Mouse (Mus musculus) limb, embryonic 12.5 days (tissue): ENCODE data around the gene B4galt4. TPM values are rescaled to one million over a fixed set of nuclear protein-coding genes. Genes with fewer than 3 reads are reported as not detected.
"Not testable (repeated sequence)": the region's sequence is repeated elsewhere in the genome, so short reads cannot be mapped to it uniquely, and the experiment has no call there.

Experiments
- ATAC-seq: fragments of 200-750 bp; cut with Nextera tagmentation; 2 replicates; pipeline ENCODE4 v1.8.0; 2017; ENCODE audit warnings: low read depth, moderate TSS enrichment; ENCODE audit not compliant: insufficient number of reproducible peaks, insufficient read depth, low FRiP score, low TSS enrichment
- H3K27ac ChIP-seq: fragments of 300-500 bp; sonication (generic); 2 replicates; pipeline ENCODE4 v1.5.1; 2016; ENCODE audit warnings: mild to moderate bottlenecking, moderate library complexity
- H3K27me3 ChIP-seq: fragments of 300-500 bp; sonication (generic); 2 replicates; pipeline ENCODE4 v1.6.1; 2016; ENCODE audit warnings: mild to moderate bottlenecking, moderate library complexity
- H3K36me3 ChIP-seq: fragments of 300-500 bp; sonication (generic); 2 replicates; pipeline ENCODE4 v1.6.1; 2016; ENCODE audit warnings: mild to moderate bottlenecking, moderate library complexity
- H3K4me1 ChIP-seq: fragments of 300-500 bp; sonication (generic); replicated peaks from 2 replicates; pipeline ENCODE4 v1.6.1; 2016
- H3K4me2 ChIP-seq: fragments of 300-500 bp; sonication (generic); 2 replicates; pipeline ENCODE4 v1.6.1; 2016; ENCODE audit warnings: mild to moderate bottlenecking, moderate library complexity
- H3K4me3 ChIP-seq: fragments of 300-500 bp; sonication (generic); replicated peaks from 2 replicates; pipeline ENCODE4 v1.5.1; 2016; ENCODE audit warnings: mild to moderate bottlenecking
- H3K9ac ChIP-seq: fragments of 300-500 bp; sonication (generic); replicated peaks from 2 replicates; pipeline ENCODE4 v1.6.1; 2016; ENCODE audit warnings: mild to moderate bottlenecking, moderate library complexity
- H3K9me3 ChIP-seq: fragments of 300-500 bp; sonication (generic); 2 replicates; pipeline ENCODE4 v1.6.1; 2016; ENCODE audit warnings: mild to moderate bottlenecking, moderate library complexity
- WGBS: fragments of 180-500 bp; shearing (Covaris S2); methylation state at CpG from one replicate; pipeline ENCODE4 v1.1.7; 2016; 5-methylcytosine and 5-hydroxymethylcytosine counted together
- polyA plus RNA-seq: library from polyadenylated mRNA; unstranded; fragments of >200 nt; fragmentation: Nextera tagmentation; extraction: Ambion mirVana; gene quantifications from 2 replicates; pipeline ENCODE4 v1.2.1, GENCODE M21; 2016

B4galt4 gene
- polyA plus RNA-seq, 1 experiment from 2014 or later = 33.3 TPM

DNA sequence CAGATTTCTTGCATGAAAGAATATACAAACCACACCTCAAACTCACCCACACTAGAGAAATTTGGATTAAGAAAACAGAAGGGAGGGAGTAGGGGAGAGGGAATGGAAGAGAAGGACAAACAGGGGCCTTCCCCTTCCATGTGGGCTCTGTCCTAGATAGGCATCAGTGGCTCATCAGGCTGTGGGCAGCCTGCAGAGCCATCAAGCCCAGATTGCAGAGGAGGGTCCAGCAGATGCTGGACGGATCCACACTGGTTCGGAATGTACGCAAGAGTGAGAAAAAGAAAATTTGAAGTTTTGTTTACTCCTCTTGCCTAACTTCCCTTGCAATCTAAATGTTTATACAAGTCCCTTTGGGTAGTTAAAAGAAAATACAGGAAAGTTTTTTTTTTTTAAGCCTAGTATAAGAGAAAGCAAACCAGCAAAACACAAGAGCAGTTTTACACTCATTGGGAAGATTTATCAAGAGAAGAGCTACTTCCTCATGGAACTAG lies 56.9 kb downstream of the B4galt4 start:
- Histone ChIP-seq H3K27ac (no peak overlapping the region), H3K9me3 (no peaks in the 10 kb centered on the region), H3K4me2 (no peak overlapping the region), H3K9ac (no peak overlapping the region), H3K4me1 (no peaks in the 10 kb centered on the region), H3K27me3 (peaks cover 7% of the 10 kb centered on the region), H3K36me3 (no peaks in the 10 kb centered on the region), H3K4me3 (no peak overlapping the region)
- ATAC-seq = no peak
- WGBS = 74% methylated on average over 3 of the region's 3 CpGs

DNA sequence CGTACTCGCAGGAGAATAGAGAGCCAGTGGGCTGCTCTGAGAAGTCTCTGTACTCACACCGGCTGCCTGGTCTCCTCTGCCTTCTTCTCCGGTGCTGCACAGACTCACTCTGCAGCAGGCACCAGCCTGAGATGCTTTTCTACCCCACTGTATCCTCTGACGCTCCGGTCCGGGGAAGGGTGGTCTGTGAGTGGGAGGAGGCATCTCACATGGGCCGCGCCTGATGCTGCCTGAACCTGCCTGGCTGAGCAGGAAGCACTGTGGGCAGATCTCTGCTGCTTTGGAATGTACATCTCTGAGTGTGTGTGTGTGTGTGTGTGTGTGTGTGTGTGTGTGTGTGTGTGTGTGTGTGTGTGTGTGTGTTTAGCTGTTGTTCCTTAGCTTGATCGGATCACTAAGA lies 58.0 kb downstream of the B4galt4 start, which contains the start of gene Upk1b:
Upk1b (minus strand) TSS at position 238 of the 400 bp plus-strand sequence.
- H3K27me3 ChIP-seq = peaks cover 7% of the 10 kb centered on the region
- no peaks in the 10 kb centered on the region for H3K4me1 ChIP-seq
- 33% methylated on average over 10 of the region's 10 CpGs for WGBS
- H3K27ac ChIP-seq = no peak within 1 kb of the TSS
- H3K4me2 ChIP-seq = 0 out of 2 replicates have a peak within 1 kb of the TSS, but pooled peaks have one; percentile 23
- H3K9ac ChIP-seq = no peak within 1 kb of the TSS
- no peaks in the 10 kb centered on the region for H3K36me3 ChIP-seq
- H3K4me3 ChIP-seq = no peak within 1 kb of the TSS
- H3K9me3 ChIP-seq = no peaks in the 10 kb centered on the region
- ATAC-seq = no peak

DNA sequence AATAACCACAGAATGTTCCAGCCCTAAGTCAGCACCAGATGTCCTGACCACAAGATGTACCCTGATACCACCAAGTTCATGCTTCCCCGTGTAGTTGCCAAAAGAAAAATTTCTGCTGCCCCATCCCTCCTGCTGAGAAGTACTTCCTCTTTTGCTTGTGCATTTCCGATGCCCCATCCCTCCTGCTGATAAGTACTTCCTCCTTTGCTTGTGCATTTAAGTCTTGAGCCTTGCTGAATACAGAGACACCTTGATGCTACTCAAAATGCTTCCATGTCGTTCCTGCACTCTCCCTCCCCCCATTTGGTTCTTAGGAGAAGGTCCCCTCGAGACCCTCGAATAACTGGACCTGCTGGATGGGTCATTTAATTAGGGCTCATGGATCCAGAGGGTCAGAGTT lies 65.7 kb downstream of the B4galt4 start:
- not testable (repeated sequence) for ATAC-seq, H3K9me3 ChIP-seq, H3K36me3 ChIP-seq, H3K4me2 ChIP-seq, H3K27me3 ChIP-seq, H3K9ac ChIP-seq, H3K27ac ChIP-seq, H3K4me1 ChIP-seq, H3K4me3 ChIP-seq
- WGBS = 83% methylated on average over 5 of the region's 5 CpGs

DNA sequence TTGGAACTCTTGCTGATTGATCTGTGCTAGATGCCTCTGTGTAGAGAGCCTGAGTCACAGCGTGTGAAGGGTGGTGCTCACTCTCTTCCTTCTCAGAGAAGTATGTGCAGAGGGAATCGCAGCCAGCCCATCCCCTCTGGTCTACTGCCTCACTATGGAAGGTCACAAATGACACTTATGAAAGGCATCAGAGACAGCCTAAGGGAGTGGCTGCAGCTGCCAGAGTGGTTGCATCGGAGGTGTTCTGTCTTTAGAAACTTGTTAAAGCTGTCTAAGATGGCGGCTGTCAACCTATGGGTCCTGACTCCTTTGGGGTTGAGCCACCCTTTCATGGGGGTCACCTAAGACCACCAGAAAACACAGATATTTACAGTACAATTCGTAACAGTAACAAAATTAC lies 68.1 kb downstream of the B4galt4 start:
- no peak overlapping the region for H3K27ac ChIP-seq
- H3K36me3 ChIP-seq = no peaks in the 10 kb centered on the region
- no peak overlapping the region for H3K4me2 ChIP-seq

DNA sequence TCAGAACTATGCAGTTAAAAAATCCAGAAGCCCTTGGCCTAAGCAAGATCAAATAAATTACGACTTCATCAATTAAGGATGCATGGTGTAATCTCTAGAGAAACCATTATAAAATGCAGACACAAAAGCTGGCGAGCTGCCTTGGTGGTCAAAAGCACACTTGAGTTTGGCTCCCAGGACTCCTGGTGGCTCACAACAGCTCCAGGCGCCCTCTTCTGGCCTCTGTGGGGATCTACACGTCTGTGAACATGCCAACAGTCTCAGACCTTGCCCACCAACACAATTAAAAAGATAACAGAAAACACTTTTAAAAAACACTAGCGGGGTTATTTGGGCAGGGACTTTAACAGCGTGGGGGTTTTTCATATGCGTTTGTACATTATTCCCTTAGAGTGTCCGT lies 70.5 kb downstream of the B4galt4 start:
- H3K27me3 ChIP-seq = no peaks in the 10 kb centered on the region
- no peaks in the 10 kb centered on the region for H3K9me3 ChIP-seq
- no peak for ATAC-seq
- H3K4me2 ChIP-seq = no peak overlapping the region
- 35% methylated on average over 8 of the region's 8 CpGs for WGBS
- no peak overlapping the region for H3K4me3 ChIP-seq
- H3K36me3 ChIP-seq = no peaks in the 10 kb centered on the region
- no peak overlapping the region for H3K27ac ChIP-seq
- H3K4me1 ChIP-seq = peaks cover 7% of the 10 kb centered on the region; the same call in 1 of the 2 replicates
- no peak overlapping the region for H3K9ac ChIP-seq

More for the DNA sequence above, 68.1 kb downstream of the B4galt4 start:
- no peak overlapping the region for H3K9ac ChIP-seq
- ATAC-seq = no peak
- H3K4me1 ChIP-seq = no peaks in the 10 kb centered on the region
- no peak overlapping the region for H3K4me3 ChIP-seq
- WGBS = 76% methylated on average over 5 of the region's 5 CpGs
- no peaks in the 10 kb centered on the region for H3K9me3 ChIP-seq
- no peaks in the 10 kb centered on the region for H3K27me3 ChIP-seq

Other genes starting within 250 kb of the B4galt4 start
- gene Timmdc1, start 219.6 kb upstream of the B4galt4 start, polyA plus RNA-seq = 27.4 and 30.8 TPM in 2 replicates
- gene Poglut1, start 192.0 kb upstream of the B4galt4 start, polyA plus RNA-seq = 81.1 and 86.5 TPM in 2 replicates
- gene Tmem39a, start 183.6 kb upstream of the B4galt4 start, polyA plus RNA-seq = 105 and 126 TPM in 2 replicates
- gene Arhgap31, start 29.0 kb upstream of the B4galt4 start, polyA plus RNA-seq = 8.8 and 9.9 TPM in 2 replicates
- 7.9 and 8.2 TPM in 2 replicates for gene Upk1b, start 58.1 kb downstream of the B4galt4 start, polyA plus RNA-seq
- not detected in 2 replicates for gene 4930435E12Rik, start 86.5 kb downstream of the B4galt4 start, polyA plus RNA-seq
- gene Igsf11, start 150.4 kb downstream of the B4galt4 start, polyA plus RNA-seq = 1.1 and 1.2 TPM in 2 replicates